ENCODE assay signal across 20 mouse cellular contexts in the genomic region with DNA sequence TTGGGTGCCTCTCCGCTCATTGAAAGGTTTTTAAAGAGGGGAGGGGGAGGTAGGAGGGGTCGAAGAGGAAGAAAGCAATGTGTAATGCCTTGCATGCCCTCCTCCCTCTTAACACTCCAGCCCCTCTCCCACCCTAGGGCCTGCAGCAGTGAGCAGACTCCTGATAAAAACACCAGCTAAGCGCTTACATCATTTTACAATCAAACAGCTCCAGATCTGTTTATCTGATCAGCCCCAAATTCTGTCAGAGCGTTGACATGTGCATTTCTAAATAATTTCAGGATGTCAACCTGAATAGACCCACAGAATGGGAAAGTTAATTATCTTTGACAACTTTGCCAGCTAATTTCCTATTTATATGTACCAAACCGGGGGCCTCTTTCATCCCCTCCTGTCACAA.
DNase-seq lines count a peak whose midpoint lies in the region; ATAC-seq lines count a peak whose summit lies in the region.
"Had no signal": no experiment of that assay in that cellular context is flagged by ENCODE, and none has a peak within 500 bp of the region (broad histone marks: within the 10 kb centered on the region; RNA-seq: fewer than 3 reads in every experiment).

No protein-coding gene starts in this region.

- no peaks in the 10 kb centered on the region for H3K9me3 ChIP-seq in forebrain, embryonic 13.5 days (replicated peaks)
- H3K9me3 ChIP-seq in forebrain, embryonic 11.5 days (ENCODE audit: control insufficient read depth, low read length) = no peaks in the 10 kb centered on the region
- no peaks in the 10 kb centered on the region for H3K9me3 ChIP-seq in midbrain, embryonic 12.5 days
- H3K9me3 ChIP-seq in midbrain, embryonic 13.5 days = no peaks in the 10 kb centered on the region
- H3K9me3 ChIP-seq in forebrain, embryonic 15.5 days = no peaks in the 10 kb centered on the region
- H3K9me3 ChIP-seq: heart, embryonic 13.5 days; hindbrain, embryonic 15.5 days had no signal

- 34% methylated on average over 5 of the region's 5 CpGs for WGBS in forebrain, embryonic 13.5 days
- WGBS in forebrain, embryonic 11.5 days = 55% methylated on average over 5 of the region's 5 CpGs
- 45% methylated on average over 5 of the region's 5 CpGs for WGBS in midbrain, embryonic 12.5 days
- WGBS in midbrain, embryonic 13.5 days = 35% methylated on average over 5 of the region's 5 CpGs
- WGBS in forebrain, embryonic 15.5 days = 23% methylated on average over 5 of the region's 5 CpGs

- peak; percentile 51; the same call in 1 of the 2 replicates for ATAC-seq in forebrain, embryonic 13.5 days
- no peak for ATAC-seq in forebrain, embryonic 11.5 days (replicated peaks; ENCODE audit: low FRiP score)
- ATAC-seq in midbrain, embryonic 12.5 days (ENCODE audit: low FRiP score, low read depth) = 0 out of 2 replicates have a peak, but pooled peaks have one; percentile 27
- ATAC-seq in midbrain, embryonic 13.5 days = no peak
- ATAC-seq in forebrain, embryonic 15.5 days (replicated peaks) = 0 out of 2 replicates have a peak, but pooled peaks have one; percentile 23
- ATAC-seq: activated CD4-positive, CD25-positive, alpha-beta regulatory T cell, adult 4 months; inflammation-experienced regulatory T-cells, adult 6 months; intestine, postnatal 0 days; Patski had no signal

- no peak overlapping the region for H3K27ac ChIP-seq in forebrain, embryonic 13.5 days
- no peak overlapping the region for H3K27ac ChIP-seq in forebrain, embryonic 11.5 days (ENCODE audit: low read depth, low read length)
- no peak overlapping the region for H3K27ac ChIP-seq in midbrain, embryonic 12.5 days (replicated peaks)
- H3K27ac ChIP-seq in midbrain, embryonic 13.5 days = no peak overlapping the region
- H3K27ac ChIP-seq in forebrain, embryonic 15.5 days (replicated peaks) = no peak overlapping the region
- H3K27ac ChIP-seq: gastrocnemius, adult 2 months; heart, embryonic 13.5 days; hindbrain, embryonic 15.5 days had no signal

- no peaks in the 10 kb centered on the region for H3K27me3 ChIP-seq in forebrain, embryonic 13.5 days
- H3K27me3 ChIP-seq in forebrain, embryonic 11.5 days (ENCODE audit: control insufficient read depth, insufficient read depth, low read length) = no peaks in the 10 kb centered on the region
- no peaks in the 10 kb centered on the region for H3K27me3 ChIP-seq in midbrain, embryonic 12.5 days
- no peaks in the 10 kb centered on the region for H3K27me3 ChIP-seq in midbrain, embryonic 13.5 days
- no peaks in the 10 kb centered on the region for H3K27me3 ChIP-seq in forebrain, embryonic 15.5 days
- H3K27me3 ChIP-seq: heart, embryonic 13.5 days; hindbrain, embryonic 15.5 days had no signal

- DNase-seq in forebrain, embryonic 11.5 days (ENCODE audit: low spot score) = no peak
- peak; percentile 63 for DNase-seq in retina, postnatal 1 day
- DNase-seq in cerebellum, adult 9-10 months = no peak
- DNase-seq: adrenal gland, postnatal 14 days; cerebellum, adult 2 months; cerebellum, postnatal 14 days; gastrocnemius, adult 2 months; gastrocnemius, postnatal 36 days; heart, adult 11 months; heart, postnatal 36 days had no signal

- H3K4me3 ChIP-seq in forebrain, embryonic 13.5 days = no peak overlapping the region
- H3K4me3 ChIP-seq in forebrain, embryonic 11.5 days (ENCODE audit: low read depth, low read length) = no peak overlapping the region
- no peak overlapping the region for H3K4me3 ChIP-seq in midbrain, embryonic 12.5 days
- no peak overlapping the region for H3K4me3 ChIP-seq in midbrain, embryonic 13.5 days (replicated peaks)
- H3K4me3 ChIP-seq in forebrain, embryonic 15.5 days = no peak overlapping the region
- H3K4me3 ChIP-seq: gastrocnemius, adult 2 months; heart, embryonic 13.5 days; hindbrain, embryonic 15.5 days had no signal

- no peak overlapping the region for H3K4me2 ChIP-seq in forebrain, embryonic 13.5 days
- no peak overlapping the region for H3K4me2 ChIP-seq in forebrain, embryonic 11.5 days (ENCODE audit: low read depth, low read length, severe bottlenecking)
- H3K4me2 ChIP-seq in midbrain, embryonic 12.5 days (replicated peaks) = no peak overlapping the region
- H3K4me2 ChIP-seq in midbrain, embryonic 13.5 days (replicated peaks) = no peak overlapping the region
- H3K4me2 ChIP-seq in forebrain, embryonic 15.5 days (replicated peaks) = no peak overlapping the region
- H3K4me2 ChIP-seq: heart, embryonic 13.5 days; hindbrain, embryonic 15.5 days had no signal

- H3K9ac ChIP-seq in forebrain, embryonic 13.5 days = no peak overlapping the region
- no peak overlapping the region for H3K9ac ChIP-seq in forebrain, embryonic 11.5 days (ENCODE audit: low read length)
- no peak overlapping the region for H3K9ac ChIP-seq in midbrain, embryonic 12.5 days (replicated peaks)
- no peak overlapping the region for H3K9ac ChIP-seq in midbrain, embryonic 13.5 days (replicated peaks)
- no peak overlapping the region for H3K9ac ChIP-seq in forebrain, embryonic 15.5 days (replicated peaks)
- H3K9ac ChIP-seq: heart, embryonic 13.5 days; hindbrain, embryonic 15.5 days had no signal

- peaks cover 12% of the 10 kb centered on the region; the same call in 1 of the 2 replicates for H3K4me1 ChIP-seq in forebrain, embryonic 13.5 days
- no peaks in the 10 kb centered on the region for H3K4me1 ChIP-seq in forebrain, embryonic 11.5 days (replicated peaks; ENCODE audit: control insufficient read depth, insufficient read depth, low read length)
- H3K4me1 ChIP-seq in midbrain, embryonic 12.5 days = peaks cover 9% of the 10 kb centered on the region
- H3K4me1 ChIP-seq in midbrain, embryonic 13.5 days (replicated peaks) = peaks cover 15% of the 10 kb centered on the region
- peaks cover 11% of the 10 kb centered on the region; the same call in 1 of the 2 replicates for H3K4me1 ChIP-seq in forebrain, embryonic 15.5 days
- H3K4me1 ChIP-seq: heart, embryonic 13.5 days; hindbrain, embryonic 15.5 days had no signal

- no peaks in the 10 kb centered on the region for H3K36me3 ChIP-seq in forebrain, embryonic 13.5 days (ENCODE audit: poor library complexity, severe bottlenecking)
- H3K36me3 ChIP-seq in forebrain, embryonic 11.5 days (ENCODE audit: control insufficient read depth, insufficient read depth, low read length) = no peaks in the 10 kb centered on the region
- H3K36me3 ChIP-seq in midbrain, embryonic 12.5 days = no peaks in the 10 kb centered on the region
- no peaks in the 10 kb centered on the region for H3K36me3 ChIP-seq in midbrain, embryonic 13.5 days
- no peaks in the 10 kb centered on the region for H3K36me3 ChIP-seq in forebrain, embryonic 15.5 days
- H3K36me3 ChIP-seq: heart, embryonic 13.5 days; hindbrain, embryonic 15.5 days had no signal

Comparison
In these comparisons a context has a peak if more than half of its experiments do, and no peak if none do; other contexts are left out.
1. ATAC-seq: peak in forebrain, embryonic 13.5 days (single experiment), midbrain, embryonic 12.5 days (single experiment) and forebrain, embryonic 15.5 days (single experiment); none in forebrain, embryonic 11.5 days (single experiment) and midbrain, embryonic 13.5 days (single experiment).